Mouse (Mus musculus) liver, embryonic 12.5 days (tissue): ENCODE measurements around the gene Glipr1l1. TPM values are rescaled to one million over a fixed set of nuclear protein-coding genes. Genes with fewer than 3 reads are reported as not detected.
"Not testable (repeated sequence)": the region's sequence is repeated elsewhere in the genome, so short reads cannot be mapped to it uniquely, and the experiment has no call there.

Experiments used
- ATAC-seq: fragments of 200-750 bp; cut with Nextera tagmentation; 2 replicates; pipeline ENCODE4 v1.8.0; 2017; ENCODE audit warnings: moderate number of reproducible peaks, mild to moderate bottlenecking, moderate library complexity
- H3K27ac ChIP-seq: fragments of 300-500 bp; sonication (generic); 2 replicates; pipeline ENCODE4 v1.5.1; 2016; ENCODE audit warnings: mild to moderate bottlenecking
- H3K27me3 ChIP-seq: fragments of 300-500 bp; sonication (generic); replicated peaks from 2 replicates; pipeline ENCODE4 v1.6.1; 2016; ENCODE audit warnings: mild to moderate bottlenecking, moderate library complexity
- H3K36me3 ChIP-seq: fragments of 300-500 bp; sonication (generic); 2 replicates; pipeline ENCODE4 v1.6.1; 2016; ENCODE audit warnings: mild to moderate bottlenecking, moderate library complexity
- H3K4me1 ChIP-seq: fragments of 300-500 bp; sonication (generic); 2 replicates; pipeline ENCODE4 v1.6.1; 2016
- H3K4me2 ChIP-seq: fragments of 300-500 bp; sonication (generic); 2 replicates; pipeline ENCODE4 v1.6.1; 2016; ENCODE audit warnings: mild to moderate bottlenecking, moderate library complexity
- H3K4me3 ChIP-seq: fragments of 300-500 bp; sonication (generic); 2 replicates; pipeline ENCODE4 v1.5.1; 2016; ENCODE audit warnings: mild to moderate bottlenecking, moderate library complexity
- H3K9ac ChIP-seq: fragments of 300-500 bp; sonication (generic); 2 replicates; pipeline ENCODE4 v1.6.1; 2016; ENCODE audit warnings: mild to moderate bottlenecking, moderate library complexity
- H3K9me3 ChIP-seq: fragments of 300-500 bp; sonication (generic); replicated peaks from 2 replicates; pipeline ENCODE4 v1.6.1; 2016; ENCODE audit warnings: mild to moderate bottlenecking, moderate library complexity
- WGBS: fragments of 180-500 bp; shearing (Covaris S2); methylation state at CpG from one replicate; pipeline ENCODE4 v1.1.7; 2016; ENCODE audit not compliant: insufficient replicate concordance; 5-methylcytosine and 5-hydroxymethylcytosine counted together
- polyA plus RNA-seq: library from polyadenylated mRNA; unstranded; fragments of >200 nt; fragmentation: Nextera tagmentation; extraction: Ambion mirVana; gene quantifications from 2 replicates; pipeline ENCODE4 v1.2.1, GENCODE M21; 2016

Gene Glipr1l1
- polyA plus RNA-seq: not detected in 2 replicates

DNA sequence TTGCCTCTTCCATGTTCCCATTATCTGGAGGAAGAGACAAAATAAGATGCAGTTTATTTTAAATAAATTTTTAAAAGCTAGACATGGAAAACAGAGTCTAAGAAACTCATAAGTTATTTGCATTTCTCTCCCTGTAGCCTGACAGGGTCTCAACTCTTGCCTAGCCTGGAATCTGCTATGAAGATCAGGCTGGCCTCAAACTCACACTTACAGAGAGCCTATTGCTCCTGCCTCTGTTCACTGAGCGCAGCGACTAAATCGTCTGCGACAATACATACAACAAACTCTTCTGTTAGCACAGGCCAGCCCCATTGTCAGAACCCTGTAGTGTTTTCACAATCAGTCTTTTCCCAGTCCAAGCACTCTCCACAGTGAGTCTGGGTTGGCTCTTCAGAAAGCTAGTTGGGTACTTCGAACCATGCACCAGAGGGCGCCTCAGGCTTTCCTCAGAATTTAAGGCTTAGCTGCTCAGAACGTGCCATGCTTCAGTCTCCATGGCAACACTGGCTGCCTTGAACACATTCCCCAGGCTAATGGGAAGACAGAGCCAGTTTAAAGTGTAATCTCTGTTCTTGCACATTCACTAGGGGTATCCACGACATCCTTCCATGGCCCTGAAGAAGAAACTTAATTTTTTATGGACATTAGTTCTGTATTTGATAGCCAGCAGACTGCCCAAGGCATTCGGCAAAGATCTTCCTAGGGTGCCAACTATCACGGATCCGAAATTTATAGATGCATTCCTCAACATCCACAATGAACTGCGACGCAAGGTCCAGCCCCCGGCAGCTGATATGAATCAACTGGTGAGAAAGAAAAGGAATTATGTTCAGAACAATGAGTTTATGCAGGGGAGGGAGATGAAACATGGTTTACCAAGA is at the start of gene Glipr1l1:
Gene Glipr1l1, plus strand, starts transcription at position 488 of the 881 bp plus-strand sequence.
- Histone ChIP-seq H3K27me3 (no peaks in the 10 kb centered on the region), H3K4me3 (no peak within 1 kb of the TSS), H3K4me2 (no peak within 1 kb of the TSS), H3K4me1 (no peaks in the 10 kb centered on the region), H3K27ac (no peak within 1 kb of the TSS), H3K36me3 (no peaks in the 10 kb centered on the region), H3K9me3 (no peaks in the 10 kb centered on the region), H3K9ac (no peak within 1 kb of the TSS)
- 53% methylated on average over 14 of the region's 14 CpGs for WGBS
- no peak for ATAC-seq

DNA sequence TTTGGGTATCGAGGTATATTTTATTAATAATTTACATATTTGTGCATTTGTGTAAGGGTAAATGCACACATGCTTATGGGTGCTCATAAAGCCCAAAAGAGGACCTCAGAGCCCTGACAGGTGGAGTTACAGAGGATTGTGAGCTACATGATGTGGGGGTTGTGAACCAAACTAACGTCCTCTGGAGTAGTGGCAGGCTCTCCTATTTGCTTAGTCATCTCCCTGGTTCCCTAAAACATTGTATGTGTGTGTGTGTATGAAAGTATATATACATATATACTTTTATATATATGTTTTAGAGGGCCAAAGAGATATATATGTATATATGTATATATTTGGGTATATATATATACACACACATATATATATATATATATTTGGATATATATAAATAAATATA is 36.4 kb upstream of the Glipr1l1 start:
- H3K4me2 ChIP-seq: no peak overlapping the region
- H3K36me3 ChIP-seq: no peaks in the 10 kb centered on the region
- H3K9me3 ChIP-seq: no peaks in the 10 kb centered on the region
- WGBS: 39% methylated on average over 2 of the region's 2 CpGs
- no peak overlapping the region for H3K4me3 ChIP-seq
- no peaks in the 10 kb centered on the region for H3K4me1 ChIP-seq
- H3K27me3 ChIP-seq: no peaks in the 10 kb centered on the region
- H3K27ac ChIP-seq: no peak overlapping the region
- no peak overlapping the region for H3K9ac ChIP-seq
- ATAC-seq: no peak

- WGBS: 62% methylated on average over 3 of the region's 3 CpGs
Observed at GRCm38 (mm10) chr10:112028689-112029088, 31.3 kb upstream of the Glipr1l1 start.

GRCm38 (mm10) chr10:112043523-112043922 is 16.5 kb upstream of the Glipr1l1 start:
- ATAC-seq, H3K27ac ChIP-seq, H3K4me2 ChIP-seq, H3K27me3 ChIP-seq, H3K9ac ChIP-seq, H3K4me3 ChIP-seq, H3K36me3 ChIP-seq, H3K9me3 ChIP-seq, H3K4me1 ChIP-seq: not testable (repeated sequence)
- 57% methylated on average over 9 of the region's 9 CpGs for WGBS

More at GRCm38 (mm10) chr10:112028689-112029088, 31.3 kb upstream of the Glipr1l1 start:
- not testable (repeated sequence) for H3K36me3 ChIP-seq, H3K4me1 ChIP-seq, ATAC-seq, H3K27me3 ChIP-seq, H3K4me3 ChIP-seq, H3K27ac ChIP-seq, H3K4me2 ChIP-seq, H3K9me3 ChIP-seq, H3K9ac ChIP-seq

GRCm38 (mm10) chr10:112044283-112044682 is 15.7 kb upstream of the Glipr1l1 start:
- not testable (repeated sequence) for H3K4me3 ChIP-seq, H3K4me2 ChIP-seq, H3K27me3 ChIP-seq, H3K9ac ChIP-seq, H3K36me3 ChIP-seq, ATAC-seq, H3K4me1 ChIP-seq, H3K9me3 ChIP-seq, H3K27ac ChIP-seq
- 68% methylated on average over 14 of the region's 14 CpGs for WGBS

- ATAC-seq: no peak
- H3K9ac ChIP-seq: no peak overlapping the region
- no peak overlapping the region for H3K4me3 ChIP-seq
- H3K36me3 ChIP-seq: no peaks in the 10 kb centered on the region
- no peaks in the 10 kb centered on the region for H3K9me3 ChIP-seq
- no peak overlapping the region for H3K27ac ChIP-seq
- H3K27me3 ChIP-seq: no peaks in the 10 kb centered on the region
- H3K4me1 ChIP-seq: no peaks in the 10 kb centered on the region
- H3K4me2 ChIP-seq: no peak overlapping the region
Observed at GRCm38 (mm10) chr10:112051220-112051619, 8.8 kb upstream of the Glipr1l1 start.

DNA sequence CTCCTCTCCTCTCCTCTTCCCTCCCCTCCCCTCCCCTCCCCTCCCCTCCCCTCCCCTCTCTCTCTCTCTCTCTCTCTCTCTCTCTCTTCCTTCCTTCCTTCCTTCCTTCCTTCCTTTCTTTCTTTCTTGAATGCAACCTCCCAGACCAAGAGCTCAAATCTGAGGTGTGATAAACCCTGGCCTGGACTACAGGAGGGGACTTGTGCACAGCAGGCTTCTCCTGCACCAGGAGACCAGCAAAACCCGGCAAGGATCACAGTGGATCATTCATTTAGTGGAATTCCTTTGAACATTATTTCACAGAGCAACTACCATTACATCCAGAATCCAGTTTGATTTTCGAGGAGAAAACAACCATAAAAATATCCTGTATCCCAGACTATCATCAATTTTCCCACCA is 8.0 kb upstream of the Glipr1l1 start:
- not testable (repeated sequence) for H3K4me2 ChIP-seq, H3K9me3 ChIP-seq, H3K27me3 ChIP-seq, ATAC-seq, H3K4me1 ChIP-seq, H3K9ac ChIP-seq, H3K4me3 ChIP-seq, H3K36me3 ChIP-seq, H3K27ac ChIP-seq
- 36% methylated on average over 2 of the region's 2 CpGs for WGBS

- H3K9me3 ChIP-seq, ATAC-seq, H3K9ac ChIP-seq, H3K27me3 ChIP-seq, H3K4me1 ChIP-seq, H3K4me2 ChIP-seq, H3K4me3 ChIP-seq, H3K27ac ChIP-seq, H3K36me3 ChIP-seq: not testable (repeated sequence)
- WGBS: 67% methylated on average over 6 of the region's 6 CpGs
Observed at GRCm38 (mm10) chr10:112060583-112060934, 570 bp downstream of the Glipr1l1 start.

GRCm38 (mm10) chr10:112080044-112080443 is 20.1 kb downstream of the Glipr1l1 start:
- H3K36me3 ChIP-seq: no peaks in the 10 kb centered on the region
- no peak overlapping the region for H3K4me2 ChIP-seq
- H3K9me3 ChIP-seq: no peaks in the 10 kb centered on the region
- 19% methylated on average over 2 of the region's 2 CpGs for WGBS
- no peak for ATAC-seq
- no peaks in the 10 kb centered on the region for H3K27me3 ChIP-seq
- H3K4me3 ChIP-seq: no peak overlapping the region
- H3K9ac ChIP-seq: no peak overlapping the region
- no peaks in the 10 kb centered on the region for H3K4me1 ChIP-seq
- no peak overlapping the region for H3K27ac ChIP-seq

DNA sequence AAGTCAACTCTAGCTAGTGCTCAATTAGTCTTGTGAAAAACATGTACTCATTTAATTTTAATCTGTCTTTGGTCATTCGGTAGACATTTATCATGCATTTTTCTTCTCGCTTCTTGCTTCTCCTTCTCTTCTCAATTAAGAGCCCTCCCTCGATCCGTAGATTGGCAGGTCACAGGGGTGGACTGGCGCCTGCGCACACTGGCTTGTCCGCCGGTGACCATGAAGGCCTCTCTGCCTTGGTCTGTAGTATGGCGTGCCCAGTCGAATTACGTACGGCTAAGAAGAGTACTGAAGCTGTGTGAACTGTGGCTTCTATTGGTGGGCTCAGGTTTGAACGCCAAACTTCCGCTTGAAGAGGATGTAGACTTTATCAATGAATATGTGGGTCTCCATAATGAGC is 23.2 kb downstream of the Glipr1l1 start, which contains the start of gene Glipr1l2:
Gene Glipr1l2, plus strand, starts transcription at position 198 of the 400 bp plus-strand sequence.
- H3K27ac ChIP-seq: no peak within 1 kb of the TSS
- H3K4me1 ChIP-seq: no peaks in the 10 kb centered on the region
- no peaks in the 10 kb centered on the region for H3K9me3 ChIP-seq
- no peak within 1 kb of the TSS for H3K4me2 ChIP-seq
- H3K27me3 ChIP-seq: no peaks in the 10 kb centered on the region
- no peaks in the 10 kb centered on the region for H3K36me3 ChIP-seq
- H3K9ac ChIP-seq: no peak within 1 kb of the TSS
- WGBS: 80% methylated on average over 14 of the region's 14 CpGs
- no peak within 1 kb of the TSS for H3K4me3 ChIP-seq
- ATAC-seq: no peak

DNA sequence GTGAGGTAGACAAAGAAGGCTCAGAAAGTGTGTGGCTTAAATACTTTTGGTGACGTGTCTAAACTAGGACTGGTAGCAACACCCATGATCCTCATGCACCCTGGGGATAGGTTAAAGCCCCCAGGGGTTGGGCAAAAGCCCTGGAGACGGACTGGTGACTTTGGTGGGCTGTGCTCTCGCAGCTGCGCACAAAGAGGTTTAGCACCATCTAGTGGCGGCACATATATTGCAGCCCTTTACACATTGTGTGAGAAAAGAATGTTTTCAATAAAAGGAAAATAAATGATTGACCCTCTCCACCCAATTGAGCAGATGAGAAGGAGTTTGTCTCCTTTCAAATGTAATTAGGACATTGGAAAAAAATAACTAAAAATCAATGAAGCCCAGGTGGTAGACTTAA is 45.8 kb downstream of the Glipr1l1 start:
- ATAC-seq, H3K27ac ChIP-seq, H3K4me1 ChIP-seq, H3K36me3 ChIP-seq, H3K9ac ChIP-seq, H3K27me3 ChIP-seq, H3K4me2 ChIP-seq, H3K4me3 ChIP-seq, H3K9me3 ChIP-seq: not testable (repeated sequence)
- WGBS: under 1% methylated on average over 5 of the region's 5 CpGs

DNA sequence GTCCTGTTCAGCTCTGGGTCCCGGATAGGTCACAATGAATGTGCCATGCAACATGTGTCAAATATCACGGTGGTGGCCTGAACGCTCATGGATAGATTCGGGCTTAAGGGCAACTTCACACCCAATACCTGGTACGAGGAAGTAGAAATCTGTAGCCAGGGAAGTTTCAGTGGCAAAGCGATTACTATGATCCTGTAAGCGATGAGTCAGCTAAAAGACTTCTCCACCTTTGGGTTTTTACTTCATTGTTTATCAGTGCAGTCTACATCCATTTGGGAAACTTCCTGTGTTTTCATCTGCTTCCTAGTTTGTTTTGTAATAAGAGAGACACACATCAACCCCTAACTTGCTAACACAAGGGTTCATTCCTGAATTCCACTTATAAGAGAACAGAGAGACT is 50.4 kb downstream of the Glipr1l1 start:
- no peak for ATAC-seq
- WGBS: 72% methylated on average over 7 of the region's 7 CpGs
- H3K9ac ChIP-seq: no peak overlapping the region

DNA sequence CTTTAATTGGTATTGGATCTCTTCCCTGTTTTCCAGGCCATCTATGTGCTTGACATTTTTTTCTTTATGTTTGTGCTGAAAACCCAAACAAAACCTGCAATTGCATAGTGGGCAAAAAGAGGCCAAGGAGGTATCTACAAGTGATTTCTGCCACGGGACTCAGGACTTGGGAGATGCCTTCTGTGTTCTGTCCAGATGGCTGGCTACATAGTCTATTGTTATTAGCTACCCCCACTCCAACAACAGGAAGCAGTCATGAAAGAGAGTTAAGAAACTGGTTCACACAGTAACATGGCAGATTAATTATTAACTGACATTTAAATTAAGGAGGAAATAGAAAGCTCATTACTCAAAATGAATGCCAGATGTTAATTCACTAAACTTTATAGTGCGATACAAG is 65.1 kb downstream of the Glipr1l1 start:
- WGBS: 50% methylated on average over 2 of the region's 2 CpGs
- H3K4me1 ChIP-seq, ATAC-seq: not testable (repeated sequence)

More for the DNA sequence above, 50.4 kb downstream of the Glipr1l1 start:
- no peak overlapping the region for H3K4me2 ChIP-seq
- H3K4me1 ChIP-seq: no peaks in the 10 kb centered on the region
- H3K27ac ChIP-seq: no peak overlapping the region
- no peaks in the 10 kb centered on the region for H3K27me3 ChIP-seq
- H3K36me3 ChIP-seq: no peaks in the 10 kb centered on the region
- no peak overlapping the region for H3K4me3 ChIP-seq
- no peaks in the 10 kb centered on the region for H3K9me3 ChIP-seq

More for the DNA sequence above, 65.1 kb downstream of the Glipr1l1 start:
- H3K9me3 ChIP-seq, H3K4me3 ChIP-seq, H3K36me3 ChIP-seq, H3K9ac ChIP-seq, H3K27ac ChIP-seq, H3K27me3 ChIP-seq, H3K4me2 ChIP-seq: not testable (repeated sequence)
